Mouse (Mus musculus): ENCODE data around the gene Olfr1032.
"Not testable (repeated sequence)": the region's sequence is repeated elsewhere in the genome, so short reads cannot be mapped to it uniquely, and the experiment has no call there.

Olfr1032 gene

GRCm38 (mm10) chr2:86005240-86005639 is at the start of gene Olfr1032:
Gene Olfr1032, plus strand, starts transcription at chr2:86005540.
- no peak for DNase-seq

GRCm38 (mm10) chr2:85973595-85973994 is 31.7 kb upstream of the Olfr1032 start, which contains the start of gene Olfr1029:
Gene Olfr1029, plus strand, starts transcription at chr2:85973895.
- DNase-seq: no peak

GRCm38 (mm10) chr2:85978976-85979375 is 26.4 kb upstream of the Olfr1032 start, which contains the start of gene Olfr1030:
Gene Olfr1030, plus strand, starts transcription at chr2:85979276.
- DNase-seq: no peak

- no peak for DNase-seq
Measured at GRCm38 (mm10) chr2:85990004-85990403, 15.3 kb upstream of the Olfr1032 start, which contains the start of gene Olfr1031. Gene Olfr1031, plus strand, starts transcription at chr2:85990304.

GRCm38 (mm10) chr2:86020406-86020805 is 15.1 kb downstream of the Olfr1032 start, which contains the start of gene Olfr1033:
Gene Olfr1033, plus strand, starts transcription at chr2:86020633.
- peak; percentile 41 for DNase-seq

- not testable (repeated sequence) for DNase-seq
Measured at GRCm38 (mm10) chr2:86021518-86021917, 16.2 kb downstream of the Olfr1032 start.

GRCm38 (mm10) chr2:86045561-86045960 is 40.2 kb downstream of the Olfr1032 start, which contains the start of gene Olfr1034:
Gene Olfr1034, plus strand, starts transcription at chr2:86045861.
- no peak for DNase-seq

GRCm38 (mm10) chr2:86050777-86051176 is 45.4 kb downstream of the Olfr1032 start:
- not testable (repeated sequence) for DNase-seq

Data from embryo, embryonic 11 days (tissue).